Mouse (Mus musculus): ENCODE data around the gene Acot8.

- TF ChIP-seq CTCF (IDR thresholded peaks at IDR 0.05; ENCODE audit: extremely low read depth, insufficient read length, insufficient replicate concordance, low read depth, low read length) (no peak; the same call in 1 of the 2 replicates), POLR2A (IDR thresholded peaks at IDR 0.05; ENCODE audit: low read depth, low read length) (peak; percentile 31; the same call in 1 of the 2 replicates)
Observed at GRCm38 (mm10) chr2:164769258-164770037, 35.2 kb downstream of the Acot8 start, which contains the start of gene Ube2c.
